Mouse (Mus musculus): ENCODE data around the gene Cct3. TPM values are rescaled to one million over a fixed set of nuclear protein-coding genes. Genes with fewer than 3 reads are reported as not detected.
"Not testable (repeated sequence)": the region's sequence is repeated elsewhere in the genome, so short reads cannot be mapped to it uniquely, and the experiment has no call there.

The Cct3 gene
- total RNA-seq, 1 experiment from 2014 or later, result 105 TPM

- ATAC-seq (replicated peaks; ENCODE audit: insufficient number of reproducible peaks, low FRiP score, low TSS enrichment, poor library complexity, severe bottlenecking), result not testable (repeated sequence)
Observed at GRCm38 (mm10) chr3:88285565-88285895, 11.4 kb upstream of the Cct3 start.

DNA sequence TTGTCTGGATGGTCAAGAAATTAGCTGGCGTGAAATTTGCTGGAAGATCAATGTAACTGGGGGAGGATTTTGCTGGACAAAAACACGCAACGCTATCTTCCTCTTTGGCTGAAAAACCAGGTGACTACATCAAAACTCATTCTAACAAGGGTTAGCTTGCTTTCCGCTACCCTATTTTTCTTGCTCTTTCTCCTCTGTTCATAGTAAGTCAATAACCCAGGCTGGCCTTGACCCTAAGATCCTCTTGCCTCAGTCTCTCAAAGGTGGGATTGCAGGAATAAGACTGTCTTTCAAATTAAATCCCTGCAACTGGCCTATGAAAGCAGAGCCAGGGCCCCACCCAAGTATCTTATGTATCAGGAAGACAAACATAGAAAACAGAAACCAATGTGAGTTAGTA, 9.8 kb upstream of the Cct3 start, which contains the start of gene Gm38392:
Gm38392 (minus strand) TSS at position 101 of the 400 bp plus-strand sequence.
- ATAC-seq (replicated peaks; ENCODE audit: insufficient number of reproducible peaks, low FRiP score, low TSS enrichment, poor library complexity, severe bottlenecking), result no peak

GRCm38 (mm10) chr3:88288133-88288713, 8.7 kb upstream of the Cct3 start:
- ATAC-seq (replicated peaks; ENCODE audit: insufficient number of reproducible peaks, low FRiP score, low TSS enrichment, poor library complexity, severe bottlenecking), result not testable (repeated sequence)

- ATAC-seq (replicated peaks; ENCODE audit: insufficient number of reproducible peaks, low FRiP score, low TSS enrichment, poor library complexity, severe bottlenecking), result no peak
Observed at GRCm38 (mm10) chr3:88291970-88292369, 4.9 kb upstream of the Cct3 start.

DNA sequence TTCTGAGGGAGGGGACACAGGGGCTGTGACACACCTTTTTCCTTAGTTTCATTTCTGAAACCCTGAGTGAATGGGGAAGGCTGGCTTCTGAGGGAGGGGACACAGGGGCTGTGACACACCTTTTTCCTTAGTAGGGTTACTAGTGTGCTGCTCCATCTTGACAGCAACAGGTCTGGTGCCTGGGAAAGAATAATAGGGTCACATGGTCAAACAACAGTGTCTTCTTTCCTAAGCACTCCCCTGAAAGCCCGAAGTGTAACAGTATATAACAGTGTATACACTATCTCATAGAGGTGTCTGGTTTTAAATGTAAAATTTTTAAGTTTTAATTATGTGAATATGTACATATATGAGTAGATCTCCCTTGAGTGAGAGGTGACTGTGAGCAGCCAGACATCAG, 1.6 kb upstream of the Cct3 start:
- not testable (repeated sequence) for ATAC-seq (replicated peaks; ENCODE audit: insufficient number of reproducible peaks, low FRiP score, low TSS enrichment, poor library complexity, severe bottlenecking)

DNA sequence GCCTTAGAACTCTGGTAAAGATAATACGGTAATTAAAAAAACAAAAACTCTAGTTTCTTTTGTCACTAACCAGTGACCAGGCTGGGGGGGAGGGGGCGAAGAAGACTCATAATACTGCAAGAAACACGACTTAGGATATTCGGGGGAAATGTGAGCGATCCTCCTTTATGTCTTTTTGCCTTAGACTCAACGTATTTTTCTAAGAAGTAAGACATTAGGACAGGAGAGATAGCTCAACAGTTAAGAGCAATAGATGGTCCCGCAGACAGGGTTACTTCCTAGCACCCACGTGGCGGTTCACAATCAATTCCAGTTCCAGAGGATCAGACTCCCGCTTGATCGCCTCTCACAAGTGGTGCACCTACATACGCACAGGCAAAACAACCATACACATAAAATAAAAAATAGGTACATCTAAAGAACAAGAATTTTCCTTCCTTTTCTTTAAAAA, 781 bp upstream of the Cct3 start:
- ATAC-seq (replicated peaks; ENCODE audit: insufficient number of reproducible peaks, low FRiP score, low TSS enrichment, poor library complexity, severe bottlenecking), result no peak

DNA sequence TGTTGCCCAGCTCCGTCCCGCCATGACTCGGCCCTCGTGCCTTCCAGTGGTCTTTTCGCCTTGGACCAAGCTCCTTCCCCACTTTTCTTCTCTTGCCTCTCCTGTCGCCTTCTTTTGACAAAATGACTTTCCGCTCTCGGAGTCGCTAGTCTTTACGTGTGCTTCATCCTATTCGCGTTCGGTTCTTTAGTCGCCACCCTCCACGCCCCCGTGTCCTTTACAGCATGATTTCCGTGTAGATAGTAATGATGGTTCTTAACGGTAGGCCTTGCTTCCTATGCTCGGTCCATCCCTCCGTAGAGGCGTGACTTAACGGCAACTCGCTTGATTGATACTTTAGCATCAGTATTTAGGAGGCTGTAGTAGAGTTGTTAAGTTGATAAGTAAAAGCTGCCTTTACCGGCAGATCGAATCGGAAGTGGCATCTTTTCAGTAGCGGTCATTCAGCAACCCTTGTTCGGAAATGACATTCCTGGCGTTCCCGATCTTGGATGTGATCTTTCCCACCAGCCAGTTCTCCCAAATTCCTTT, 470 bp downstream of the Cct3 start:
- peak; percentile 10; the same call in 1 of the 2 replicates for ATAC-seq (replicated peaks; ENCODE audit: insufficient number of reproducible peaks, low FRiP score, low TSS enrichment, poor library complexity, severe bottlenecking)

DNA sequence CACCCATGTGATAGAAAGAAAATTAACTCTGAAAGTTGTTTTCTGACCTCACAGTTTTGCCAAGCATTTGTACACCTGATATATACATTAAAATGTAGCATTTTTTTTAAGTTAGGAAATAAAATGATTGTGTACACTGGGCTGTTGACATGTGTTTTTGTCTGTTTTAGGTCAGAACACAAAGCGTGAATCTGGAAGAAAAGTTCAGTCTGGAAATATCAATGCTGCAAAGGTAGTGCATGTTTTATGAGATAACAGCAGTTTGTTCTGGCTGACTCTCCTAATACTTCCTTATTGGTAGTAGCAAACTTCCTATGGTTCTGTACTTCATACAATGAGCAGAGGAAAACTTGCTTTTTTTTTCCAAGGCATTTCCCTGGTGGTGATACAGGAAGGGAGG, 2.3 kb downstream of the Cct3 start:
- ATAC-seq (replicated peaks; ENCODE audit: insufficient number of reproducible peaks, low FRiP score, low TSS enrichment, poor library complexity, severe bottlenecking), result no peak

GRCm38 (mm10) chr3:88324951-88325405, 28.1 kb downstream of the Cct3 start, which contains the start of gene Glmp:
Gene Glmp (plus strand): TSS chr3:88325023.
- peak; percentile 75 for ATAC-seq (replicated peaks; ENCODE audit: insufficient number of reproducible peaks, low FRiP score, low TSS enrichment, poor library complexity, severe bottlenecking)

DNA sequence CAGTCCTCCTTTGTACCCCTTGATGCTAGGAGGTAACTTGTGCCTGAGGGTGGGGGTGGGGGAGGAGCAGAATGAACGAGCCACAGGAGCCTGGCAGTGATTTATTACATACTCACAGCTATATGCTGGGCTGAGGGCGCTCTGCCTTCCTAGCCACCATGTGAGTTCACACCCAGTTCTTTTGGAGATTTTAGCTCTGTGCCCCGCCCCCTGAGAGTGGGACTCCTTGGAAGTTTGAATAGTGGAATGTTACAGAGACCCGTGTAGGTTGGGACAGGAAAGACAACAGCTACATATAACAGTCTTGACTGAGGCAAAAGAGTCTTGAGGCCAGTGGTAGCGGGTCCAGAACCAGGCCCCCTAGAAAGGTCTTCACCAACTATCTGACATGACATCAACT, 32.0 kb downstream of the Cct3 start:
- ATAC-seq (replicated peaks; ENCODE audit: insufficient number of reproducible peaks, low FRiP score, low TSS enrichment, poor library complexity, severe bottlenecking), result no peak

- no peak for ATAC-seq (replicated peaks; ENCODE audit: insufficient number of reproducible peaks, low FRiP score, low TSS enrichment, poor library complexity, severe bottlenecking)
Observed at GRCm38 (mm10) chr3:88331282-88331681, 34.4 kb downstream of the Cct3 start.

DNA sequence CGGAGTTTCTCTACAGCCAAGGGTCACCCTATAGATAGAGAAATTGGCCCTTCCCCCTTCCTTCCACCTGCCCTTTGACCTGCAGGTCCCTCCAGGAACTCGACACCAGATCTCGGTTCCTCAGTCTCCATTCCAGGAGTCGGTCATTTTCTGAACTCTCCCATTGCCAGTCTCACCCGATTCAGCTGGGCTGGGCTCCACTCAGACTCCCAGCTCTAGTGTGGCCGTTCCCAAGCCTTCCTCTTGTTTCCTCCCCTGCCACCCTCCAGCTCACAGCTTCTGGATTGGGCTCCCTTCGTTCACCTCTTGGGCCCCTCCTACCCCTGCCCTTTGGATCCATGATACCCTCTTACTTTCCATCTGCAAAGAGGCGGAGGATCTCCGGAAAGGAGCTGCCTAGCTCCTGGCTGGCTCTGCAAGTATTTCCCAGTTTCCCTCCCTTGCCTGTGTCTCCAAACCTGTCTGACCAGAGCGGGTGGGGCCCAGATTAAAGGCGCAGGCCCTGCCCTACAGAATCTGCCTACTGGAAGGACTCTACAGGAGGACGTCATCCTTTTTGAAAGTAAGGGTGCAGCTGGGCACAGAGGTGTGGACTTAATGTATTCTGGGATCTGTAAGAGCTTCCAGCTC, 37.2 kb downstream of the Cct3 start:
- no peak for ATAC-seq (replicated peaks; ENCODE audit: insufficient number of reproducible peaks, low FRiP score, low TSS enrichment, poor library complexity, severe bottlenecking)

DNA sequence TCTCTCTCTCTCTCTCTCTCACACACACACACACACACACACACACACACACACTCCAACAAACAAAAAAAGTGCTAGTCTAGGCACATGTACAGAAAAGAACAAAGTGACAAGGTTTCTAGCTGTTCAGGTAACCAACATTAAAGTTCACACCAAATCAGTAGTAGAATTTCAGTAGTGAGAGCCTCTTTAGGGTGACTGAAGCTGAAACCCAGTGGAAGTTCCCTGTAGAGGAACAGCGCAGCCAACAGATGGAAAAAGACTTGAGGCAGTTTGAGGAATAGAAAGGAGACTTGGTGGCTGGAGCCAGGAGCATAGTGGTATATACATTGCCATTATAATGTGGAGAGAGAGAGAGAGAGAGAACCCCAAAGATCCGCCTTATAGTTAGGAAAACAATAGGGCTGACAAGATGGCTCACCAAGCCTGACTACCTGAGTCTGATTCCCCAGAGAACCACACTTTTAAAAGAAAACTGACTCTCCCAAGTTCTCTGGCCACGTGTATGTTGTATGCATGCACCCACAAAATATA, 38.1 kb downstream of the Cct3 start:
- no peak for ATAC-seq (replicated peaks; ENCODE audit: insufficient number of reproducible peaks, low FRiP score, low TSS enrichment, poor library complexity, severe bottlenecking)

DNA sequence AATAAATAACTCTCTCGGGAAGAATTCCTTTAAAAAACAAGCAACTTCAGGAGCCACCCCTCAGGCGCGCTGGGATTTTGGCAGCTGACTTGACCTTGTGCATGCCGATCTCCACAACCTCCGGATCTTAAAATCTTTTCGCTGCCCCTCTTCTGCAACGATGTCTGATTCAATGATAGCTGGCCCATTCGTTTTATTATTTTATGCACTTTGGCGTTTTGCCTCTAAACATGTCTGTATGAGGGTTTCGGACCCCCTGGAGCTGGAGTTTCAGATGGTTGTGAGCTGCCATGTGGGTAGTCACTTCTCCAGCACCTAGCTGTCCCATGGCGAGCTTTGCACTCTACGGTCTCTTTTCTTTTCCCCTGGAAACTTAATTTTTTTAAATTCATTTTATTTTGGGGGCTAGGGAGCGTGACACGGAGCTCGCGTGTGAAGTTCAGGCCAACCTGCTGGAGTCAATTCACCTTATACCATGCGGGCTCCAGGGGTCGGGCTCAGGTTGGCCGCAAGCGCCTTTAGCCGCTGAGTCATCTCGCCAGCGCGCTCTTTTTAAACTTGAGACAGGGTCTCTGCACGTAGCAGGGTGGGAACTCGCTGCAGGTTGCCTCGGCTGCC, 38.6 kb downstream of the Cct3 start:
- ATAC-seq (replicated peaks; ENCODE audit: insufficient number of reproducible peaks, low FRiP score, low TSS enrichment, poor library complexity, severe bottlenecking), result no peak

GRCm38 (mm10) chr3:88336058-88337013, 39.4 kb downstream of the Cct3 start, which contains the start of the genes Tmem79 and Smg5:
Gene Tmem79 (minus strand): TSS chr3:88336148.
Gene Smg5 (plus strand): TSS chr3:88336260.
- peak; percentile 95 for ATAC-seq (replicated peaks; ENCODE audit: insufficient number of reproducible peaks, low FRiP score, low TSS enrichment, poor library complexity, severe bottlenecking)

- ATAC-seq (replicated peaks; ENCODE audit: insufficient number of reproducible peaks, low FRiP score, low TSS enrichment, poor library complexity, severe bottlenecking), result 0 out of 2 replicates have a peak, but pooled peaks have one; percentile 7
Observed at GRCm38 (mm10) chr3:88337367-88338020, 40.6 kb downstream of the Cct3 start.

DNA sequence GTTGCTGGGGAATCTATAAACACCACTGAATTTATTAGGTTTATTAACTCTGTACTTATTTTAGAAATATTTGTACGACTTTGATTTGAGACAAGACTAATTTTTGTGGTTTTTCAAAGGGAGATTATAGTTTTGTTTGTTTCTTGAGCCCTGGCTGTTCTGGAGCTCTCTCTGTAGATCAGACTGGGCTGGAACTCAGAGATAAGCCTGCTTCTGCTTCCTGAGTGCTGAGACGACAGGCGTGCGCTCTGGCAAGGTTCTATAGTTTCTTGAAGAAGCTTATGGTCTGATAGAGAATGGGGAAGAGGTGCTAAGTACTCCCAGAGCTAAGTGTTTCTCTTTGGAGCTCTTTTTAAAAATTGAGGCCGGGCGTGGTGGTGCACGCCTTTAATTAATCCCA, 41.4 kb downstream of the Cct3 start:
- no peak for ATAC-seq (replicated peaks; ENCODE audit: insufficient number of reproducible peaks, low FRiP score, low TSS enrichment, poor library complexity, severe bottlenecking)

DNA sequence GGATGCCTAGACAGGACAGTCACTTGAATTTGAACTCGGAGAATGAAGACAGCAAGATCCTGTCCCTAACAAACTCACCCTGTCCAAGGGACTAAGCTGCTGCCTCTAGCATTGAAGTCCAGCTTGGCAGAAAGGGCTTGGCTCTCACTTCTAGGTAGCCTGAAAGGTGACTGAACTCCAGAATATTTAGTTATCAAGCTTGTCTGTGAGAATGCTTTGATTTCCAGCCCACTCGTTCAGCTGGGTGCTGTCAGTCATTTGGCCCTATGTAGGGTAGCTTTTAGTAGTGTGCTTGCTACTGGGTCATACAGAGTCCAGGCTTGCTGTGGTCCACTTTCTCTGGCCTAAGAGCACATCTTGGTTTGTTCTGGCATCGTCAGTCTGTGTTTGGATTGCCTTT, 42.1 kb downstream of the Cct3 start:
- no peak for ATAC-seq (replicated peaks; ENCODE audit: insufficient number of reproducible peaks, low FRiP score, low TSS enrichment, poor library complexity, severe bottlenecking)
